Mouse (Mus musculus) gastrocnemius, postnatal 14 days (tissue): ENCODE measurements at regions not wholly inside any gene's neighbourhood (a gene's known extent, or its start where the extent isn't known, plus 50 kb on each side); places are given as distances from the start of the nearest gene placed in this dataset.

Experiments used
- DNase-seq: peaks from one replicate; pipeline ENCODE4 v3.0.0; 2021; ENCODE audit warnings: mixed read lengths
- intact Hi-C: fragments of 180-260 bp; cut with DNase I; formaldehyde crosslinking; loops from one replicate; pipeline ENCODE4 v1.15.1; 2025; ENCODE audit warnings: low total_unique reads

GRCm38 (mm10) chr10:98728396-98729030 is 185.7 kb upstream of the Atp2b1 start:
- DNase-seq: no peak
- intact Hi-C loops: no loop called here

GRCm38 (mm10) chr10:98733950-98734585 is 180.1 kb upstream of the Atp2b1 start:
- intact Hi-C loops: no loop called here
- DNase-seq: no peak

- no peak for DNase-seq
- intact Hi-C loops: no loop called here
These were observed 173.6 kb upstream of the Atp2b1 start for GRCm38 (mm10) chr10:98740507-98741147.

GRCm38 (mm10) chr10:98741398-98741797 is 172.8 kb upstream of the Atp2b1 start:
- intact Hi-C loops: no loop called here
- DNase-seq: peak; percentile 10

- peak; percentile 11 for DNase-seq
These were observed 171.2 kb upstream of the Atp2b1 start for GRCm38 (mm10) chr10:98742822-98743605.

GRCm38 (mm10) chr10:98744246-98744645 is 170.0 kb upstream of the Atp2b1 start:
- no peak for DNase-seq
- intact Hi-C loops: no loop called here

More at GRCm38 (mm10) chr10:98742822-98743605, 171.2 kb upstream of the Atp2b1 start:
- intact Hi-C loops: no loop called here

GRCm38 (mm10) chr10:98744662-98745061 is 169.5 kb upstream of the Atp2b1 start:
- no peak for DNase-seq
- intact Hi-C loops: no loop called here

GRCm38 (mm10) chr10:98745409-98745808 is 168.8 kb upstream of the Atp2b1 start:
- intact Hi-C loops: no loop called here
- no peak for DNase-seq

GRCm38 (mm10) chr10:98745861-98746260 is 168.3 kb upstream of the Atp2b1 start:
- DNase-seq: no peak
- intact Hi-C loops: no loop called here

- intact Hi-C loops: no loop called here
- DNase-seq: peak; percentile 35
These were observed 165.2 kb upstream of the Atp2b1 start for GRCm38 (mm10) chr10:98748856-98749583.

GRCm38 (mm10) chr10:98749584-98749947 is 164.6 kb upstream of the Atp2b1 start:
- no peak for DNase-seq
- intact Hi-C loops: no loop called here

GRCm38 (mm10) chr10:98751376-98752058 is 162.7 kb upstream of the Atp2b1 start:
- DNase-seq: peak; percentile 39
- intact Hi-C loops: no loop called here

GRCm38 (mm10) chr10:98761080-98761479 is 153.1 kb upstream of the Atp2b1 start:
- intact Hi-C loops: no loop called here
- DNase-seq: no peak

- DNase-seq: no peak
- intact Hi-C loops: no loop called here
These were observed 148.3 kb upstream of the Atp2b1 start for GRCm38 (mm10) chr10:98765786-98766419.

GRCm38 (mm10) chr10:98779783-98780182 is 134.4 kb upstream of the Atp2b1 start:
- intact Hi-C loops: no loop called here
- no peak for DNase-seq

GRCm38 (mm10) chr10:98780938-98781337 is 133.3 kb upstream of the Atp2b1 start:
- intact Hi-C loops: no loop called here

GRCm38 (mm10) chr10:98781888-98782351 is 132.3 kb upstream of the Atp2b1 start:
- intact Hi-C loops: no loop called here
- no peak for DNase-seq

More at GRCm38 (mm10) chr10:98780938-98781337, 133.3 kb upstream of the Atp2b1 start:
- no peak for DNase-seq

- intact Hi-C loops: no loop called here
- DNase-seq: no peak
These were observed 128.8 kb upstream of the Atp2b1 start for GRCm38 (mm10) chr10:98785411-98785810.
